Comparison of ENCODE assay signal across 17 mouse cellular contexts in genomic region chr11:75210093-75210492, GRCm38 (mm10). TPM values are rescaled to one million over a fixed set of nuclear protein-coding genes. Genes with fewer than 3 reads are reported as not detected.
DNase-seq lines count a peak whose midpoint lies in the region; ATAC-seq and TF ChIP-seq lines count a peak whose summit lies in the region.
"Had no signal": no experiment of that assay in that cellular context is flagged by ENCODE, and none has a peak within 500 bp of the region (broad histone marks: within the 10 kb centered on the region; RNA-seq: fewer than 3 reads in every experiment).

No protein-coding gene starts in this region.

- no peaks in the 10 kb centered on the region for H3K9me3 ChIP-seq in heart, embryonic 10.5 days
- no peaks in the 10 kb centered on the region for H3K9me3 ChIP-seq in midbrain, embryonic 11.5 days (ENCODE audit: control insufficient read depth, low read length)
- H3K9me3 ChIP-seq in intestine, embryonic 15.5 days = no peaks in the 10 kb centered on the region
- no peaks in the 10 kb centered on the region for H3K9me3 ChIP-seq in kidney, embryonic 14.5 days (ENCODE audit: control insufficient read depth, low read length)
- H3K9me3 ChIP-seq: forebrain, embryonic 12.5 days; neural tube, embryonic 12.5 days had no signal

- 58% methylated on average over 4 of the region's 4 CpGs for WGBS in heart, embryonic 10.5 days
- 45% methylated on average over 4 of the region's 4 CpGs for WGBS in midbrain, embryonic 11.5 days
- WGBS in intestine, embryonic 15.5 days = 67% methylated on average over 4 of the region's 4 CpGs
- 82% methylated on average over 4 of the region's 4 CpGs for WGBS in kidney, embryonic 14.5 days

- H3K36me3 ChIP-seq in heart, embryonic 10.5 days = no peaks in the 10 kb centered on the region
- no peaks in the 10 kb centered on the region for H3K36me3 ChIP-seq in midbrain, embryonic 11.5 days (ENCODE audit: control insufficient read depth, insufficient read depth, low read length)
- no peaks in the 10 kb centered on the region for H3K36me3 ChIP-seq in intestine, embryonic 15.5 days
- H3K36me3 ChIP-seq in kidney, embryonic 14.5 days (ENCODE audit: control insufficient read depth, insufficient read depth, low read length) = no peaks in the 10 kb centered on the region
- H3K36me3 ChIP-seq: forebrain, embryonic 12.5 days; neural tube, embryonic 12.5 days had no signal

- H3K4me3 ChIP-seq in heart, embryonic 10.5 days = no peak overlapping the region
- no peak overlapping the region for H3K4me3 ChIP-seq in bone marrow macrophage, adult 2 months (ENCODE audit: insufficient read depth, low read length)
- H3K4me3 ChIP-seq in midbrain, embryonic 11.5 days (ENCODE audit: low read depth, low read length) = no peak overlapping the region
- H3K4me3 ChIP-seq in intestine, embryonic 15.5 days (replicated peaks) = no peak overlapping the region
- no peak overlapping the region for H3K4me3 ChIP-seq in kidney, embryonic 14.5 days (ENCODE audit: low read length)
- H3K4me3 ChIP-seq: forebrain, embryonic 12.5 days; gastrocnemius, adult 2 months; neural tube, embryonic 12.5 days had no signal

- no peak for ATAC-seq in midbrain, embryonic 11.5 days (ENCODE audit: low FRiP score)
- ATAC-seq in intestine, embryonic 15.5 days = no peak
- ATAC-seq in kidney, embryonic 14.5 days (ENCODE audit: low FRiP score, low TSS enrichment) = no peak

- no peak for DNase-seq in heart, embryonic 10.5 days (ENCODE audit: low spot score)
- no peak for DNase-seq in heart, postnatal 14 days
- peak; percentile 84 for DNase-seq in liver
- DNase-seq in midbrain, embryonic 11.5 days (ENCODE audit: low spot score, missing footprints) = peak; percentile 83
- DNase-seq in kidney, postnatal 14 days = no peak
- DNase-seq: adrenal gland, postnatal 25 days; B cell, adult 2 months; embryo, embryonic 11 days; gastrocnemius, adult 2 months; kidney, adult 11 months; lung, embryonic 14.5 days had no signal

- no peak overlapping the region for H3K9ac ChIP-seq in midbrain, embryonic 11.5 days (ENCODE audit: low read length)
- no peak overlapping the region for H3K9ac ChIP-seq in intestine, embryonic 15.5 days
- no peak overlapping the region for H3K9ac ChIP-seq in kidney, embryonic 14.5 days (ENCODE audit: low read depth, low read length)
- H3K9ac ChIP-seq: forebrain, embryonic 12.5 days; lung, embryonic 14.5 days; neural tube, embryonic 12.5 days had no signal

- H3K27me3 ChIP-seq in heart, embryonic 10.5 days (ENCODE audit: insufficient read depth, poor library complexity, severe bottlenecking) = peaks cover 10% of the 10 kb centered on the region; the same call in 1 of the 2 replicates
- no peaks in the 10 kb centered on the region; the same call in 1 of the 2 replicates for H3K27me3 ChIP-seq in midbrain, embryonic 11.5 days (ENCODE audit: control insufficient read depth, insufficient read depth, low read length)
- no peaks in the 10 kb centered on the region for H3K27me3 ChIP-seq in intestine, embryonic 15.5 days (replicated peaks)
- H3K27me3 ChIP-seq in kidney, embryonic 14.5 days (ENCODE audit: control insufficient read depth, insufficient read depth, low read length) = no peaks in the 10 kb centered on the region
- H3K27me3 ChIP-seq: neural tube, embryonic 12.5 days had no signal

- TF ChIP-seq CTCF in bone marrow macrophage, adult 2 months (IDR thresholded peaks at IDR 0.05; ENCODE audit: low read depth, low read length) = no peak

- H3K27ac ChIP-seq in heart, embryonic 10.5 days = peak overlapping the region; percentile 67
- peak overlapping the region; percentile 68; the same call in 1 of the 2 replicates for H3K27ac ChIP-seq in bone marrow macrophage, adult 2 months (ENCODE audit: insufficient read depth, low read depth, low read length)
- peak overlapping the region; percentile 58 for H3K27ac ChIP-seq in midbrain, embryonic 11.5 days (ENCODE audit: low read depth, low read length)
- H3K27ac ChIP-seq in intestine, embryonic 15.5 days = no peak overlapping the region
- no peak overlapping the region for H3K27ac ChIP-seq in kidney, embryonic 14.5 days (ENCODE audit: low read depth, low read length)
- H3K27ac ChIP-seq: forebrain, embryonic 12.5 days; gastrocnemius, adult 2 months; neural tube, embryonic 12.5 days had no signal

- no peak for TF ChIP-seq POLR2A in bone marrow macrophage, adult 2 months (IDR thresholded peaks at IDR 0.05; ENCODE audit: borderline replicate concordance, low read depth, low read length)

- H3K4me2 ChIP-seq in midbrain, embryonic 11.5 days = no peak overlapping the region
- H3K4me2 ChIP-seq in intestine, embryonic 15.5 days (replicated peaks) = no peak overlapping the region
- H3K4me2 ChIP-seq in kidney, embryonic 14.5 days (replicated peaks; ENCODE audit: low read depth, low read length) = no peak overlapping the region
- H3K4me2 ChIP-seq: forebrain, embryonic 12.5 days; lung, embryonic 14.5 days; neural tube, embryonic 12.5 days had no signal

- H3K4me1 ChIP-seq in heart, embryonic 10.5 days = peaks cover 86% of the 10 kb centered on the region
- peaks cover 38% of the 10 kb centered on the region for H3K4me1 ChIP-seq in bone marrow macrophage, adult 2 months (ENCODE audit: control insufficient read depth, insufficient read depth, low read length)
- peaks cover 39% of the 10 kb centered on the region for H3K4me1 ChIP-seq in midbrain, embryonic 11.5 days (ENCODE audit: control insufficient read depth, insufficient read depth, low read length)
- H3K4me1 ChIP-seq in intestine, embryonic 15.5 days (replicated peaks) = peaks cover 31% of the 10 kb centered on the region
- peaks cover 20% of the 10 kb centered on the region for H3K4me1 ChIP-seq in kidney, embryonic 14.5 days (ENCODE audit: control insufficient read depth, insufficient read depth, low read length)

- intact Hi-C loops in heart, postnatal 14 days (cut with DNase I) = no loop called here

RNA-seq across cellular contexts. Expression of gene Rtn4rl1, which starts 16.5 kb away (rescaled TPM):
- polyA plus RNA-seq in heart, embryonic 10.5 days (2016; fragmentation: Nextera tagmentation; extraction: Ambion mirVana) = 9.7 and 16.6 TPM in 2 replicates
- total RNA-seq in heart, postnatal 14 days (2021) = 10 to 100 TPM; 10.6 to 13.2 TPM
- 0.91 and 1.6 TPM in 2 replicates for polyA plus RNA-seq in bone marrow macrophage, adult 2 months (2012; ENCODE audit: insufficient read depth, insufficient read length, missing spikeins)
- polyA plus RNA-seq in midbrain, embryonic 11.5 days (2014; fragmentation: Nextera tagmentation; extraction: Ambion mirVana) = 4.6 TPM in 2 replicates
- polyA plus RNA-seq in intestine, embryonic 15.5 days (2015; fragmentation: Nextera tagmentation; extraction: Ambion mirVana) = 1.7 and 1.8 TPM in 2 replicates
- polyA plus RNA-seq in kidney, embryonic 14.5 days (2014; fragmentation: Nextera tagmentation; extraction: Ambion mirVana) = 2.7 and 4.2 TPM in 2 replicates

RNA-seq across cellular contexts. Expression of gene Dph1, which starts 19.1 kb away (rescaled TPM):
- 26.8 and 28.0 TPM in 2 replicates for polyA plus RNA-seq in heart, embryonic 10.5 days (2016; fragmentation: Nextera tagmentation; extraction: Ambion mirVana)
- total RNA-seq in heart, postnatal 14 days (2021) = 1 to 10 TPM; 9.9 TPM
- 7.0 and 8.8 TPM in 2 replicates for polyA plus RNA-seq in bone marrow macrophage, adult 2 months (2012; ENCODE audit: insufficient read depth, insufficient read length, missing spikeins)
- polyA plus RNA-seq in midbrain, embryonic 11.5 days (2014; fragmentation: Nextera tagmentation; extraction: Ambion mirVana) = 15.3 and 17.3 TPM in 2 replicates
- polyA plus RNA-seq in intestine, embryonic 15.5 days (2015; fragmentation: Nextera tagmentation; extraction: Ambion mirVana) = 23.4 and 23.8 TPM in 2 replicates
- polyA plus RNA-seq in kidney, embryonic 14.5 days (2014; fragmentation: Nextera tagmentation; extraction: Ambion mirVana) = 25.7 and 29.2 TPM in 2 replicates

RNA-seq across cellular contexts. Expression of gene Ovca2, which starts 31.5 kb away (rescaled TPM):
- polyA plus RNA-seq in heart, embryonic 10.5 days (2016; fragmentation: Nextera tagmentation; extraction: Ambion mirVana) = 24.0 and 29.0 TPM in 2 replicates
- total RNA-seq in heart, postnatal 14 days (2021) = 1 to 10 TPM; 7.1 TPM
- polyA plus RNA-seq in bone marrow macrophage, adult 2 months (2012; ENCODE audit: insufficient read depth, insufficient read length, missing spikeins) = 13.4 and 17.7 TPM in 2 replicates
- 28.5 and 29.8 TPM in 2 replicates for polyA plus RNA-seq in midbrain, embryonic 11.5 days (2014; fragmentation: Nextera tagmentation; extraction: Ambion mirVana)
- 21.3 and 21.4 TPM in 2 replicates for polyA plus RNA-seq in intestine, embryonic 15.5 days (2015; fragmentation: Nextera tagmentation; extraction: Ambion mirVana)
- polyA plus RNA-seq in kidney, embryonic 14.5 days (2014; fragmentation: Nextera tagmentation; extraction: Ambion mirVana) = 33.3 and 33.4 TPM in 2 replicates

RNA-seq across cellular contexts. Expression of gene Hic1, which starts 40.8 kb away (rescaled TPM):
- 1.9 and 2.1 TPM in 2 replicates for polyA plus RNA-seq in heart, embryonic 10.5 days (2016; fragmentation: Nextera tagmentation; extraction: Ambion mirVana)
- 10 to 100 TPM; 22.7 to 26.3 TPM for total RNA-seq in heart, postnatal 14 days (2021)
- not detected in 2 replicates for polyA plus RNA-seq in bone marrow macrophage, adult 2 months (2012; ENCODE audit: insufficient read depth, insufficient read length, missing spikeins)
- 0.34 and 0.57 TPM in 2 replicates for polyA plus RNA-seq in midbrain, embryonic 11.5 days (2014; fragmentation: Nextera tagmentation; extraction: Ambion mirVana)
- 20.3 and 22.0 TPM in 2 replicates for polyA plus RNA-seq in intestine, embryonic 15.5 days (2015; fragmentation: Nextera tagmentation; extraction: Ambion mirVana)
- 16.9 and 26.6 TPM in 2 replicates for polyA plus RNA-seq in kidney, embryonic 14.5 days (2014; fragmentation: Nextera tagmentation; extraction: Ambion mirVana)
- total RNA-seq: hematopoietic stem cell, adult 5-6 weeks had no signal

Comparison
In these comparisons a context has a peak if more than half of its experiments do, and no peak if none do; other contexts are left out.
1. DNase-seq: peak in liver (single experiment) and midbrain, embryonic 11.5 days (single experiment); none in heart, embryonic 10.5 days (single experiment), heart, postnatal 14 days (0 of 2) and kidney, postnatal 14 days (single experiment).
2. H3K27ac ChIP-seq: peak in heart, embryonic 10.5 days (single experiment), bone marrow macrophage, adult 2 months (single experiment) and midbrain, embryonic 11.5 days (single experiment); none in intestine, embryonic 15.5 days (single experiment) and kidney, embryonic 14.5 days (single experiment).